In genomic region chr11:101163476-101164350, GRCm38 (mm10) we compare ENCODE assay signal across 8 mouse cellular contexts. TPM values are rescaled to one million over a fixed set of nuclear protein-coding genes. Genes with fewer than 3 reads are reported as not detected.
DNase-seq lines count a peak whose midpoint lies in the region; ATAC-seq and TF ChIP-seq lines count a peak whose summit lies in the region.

No protein-coding gene starts in this region.

- TF ChIP-seq POLR2A in limb, embryonic 14.5 days (IDR thresholded peaks at IDR 0.05; ENCODE audit: borderline replicate concordance, extremely low read depth, insufficient read depth, insufficient read length) = no peak

- H3K4me1 ChIP-seq in megakaryocyte, embryonic 14.5 days = peaks cover 37% of the 10 kb centered on the region
- peaks cover 18% of the 10 kb centered on the region for H3K4me1 ChIP-seq in hindbrain, embryonic 13.5 days (replicated peaks)
- peaks cover 14% of the 10 kb centered on the region for H3K4me1 ChIP-seq in limb, embryonic 14.5 days (ENCODE audit: control insufficient read depth, insufficient read depth, low read length)
- H3K4me1 ChIP-seq in stomach, embryonic 16.5 days (ENCODE audit: control insufficient read depth, insufficient read depth, low read length) = peaks cover 18% of the 10 kb centered on the region

- no peak overlapping the region for H3K27ac ChIP-seq in hindbrain, embryonic 13.5 days
- H3K27ac ChIP-seq in limb, embryonic 14.5 days (replicated peaks; ENCODE audit: low read depth, low read length) = no peak overlapping the region
- H3K27ac ChIP-seq in stomach, embryonic 16.5 days (ENCODE audit: low read length) = peak overlapping the region; percentile 31; the same call in 1 of the 2 replicates

- H3K4me2 ChIP-seq in hindbrain, embryonic 13.5 days = peak overlapping the region; percentile 45
- H3K4me2 ChIP-seq in limb, embryonic 14.5 days (replicated peaks; ENCODE audit: low read depth, low read length, severe bottlenecking) = peak overlapping the region; percentile 71
- H3K4me2 ChIP-seq in stomach, embryonic 16.5 days (ENCODE audit: low read depth, low read length) = peak overlapping the region; percentile 49

- 14% methylated on average over 43 of the region's 49 CpGs for WGBS in hindbrain, embryonic 13.5 days
- WGBS in limb, embryonic 14.5 days = 11% methylated on average over 35 of the region's 49 CpGs
- 40% methylated on average over 49 of the region's 49 CpGs for WGBS in stomach, embryonic 16.5 days

- DNase-seq in limb, embryonic 14.5 days (ENCODE audit: low spot score) = no peak
- DNase-seq in adrenal gland, postnatal 14 days = no peak
- no peak for DNase-seq in gastrocnemius, postnatal 25 days

- H3K27me3 ChIP-seq in megakaryocyte, embryonic 14.5 days (replicated peaks) = peaks cover 89% of the 10 kb centered on the region
- H3K27me3 ChIP-seq in hindbrain, embryonic 13.5 days = peaks cover 91% of the 10 kb centered on the region
- peaks cover 69% of the 10 kb centered on the region for H3K27me3 ChIP-seq in limb, embryonic 14.5 days (ENCODE audit: control insufficient read depth, insufficient read depth, low read length)
- no peaks in the 10 kb centered on the region; the same call in 1 of the 2 replicates for H3K27me3 ChIP-seq in stomach, embryonic 16.5 days (ENCODE audit: control insufficient read depth, insufficient read depth, low read length)

- H3K9ac ChIP-seq in hindbrain, embryonic 13.5 days = peak overlapping the region; percentile 46
- peak overlapping the region; percentile 49 for H3K9ac ChIP-seq in limb, embryonic 14.5 days (ENCODE audit: low read depth, low read length, severe bottlenecking)
- H3K9ac ChIP-seq in stomach, embryonic 16.5 days (ENCODE audit: low read length) = peak overlapping the region; percentile 60

- H3K36me3 ChIP-seq in megakaryocyte, embryonic 14.5 days (replicated peaks; ENCODE audit: low read length) = no peaks in the 10 kb centered on the region
- H3K36me3 ChIP-seq in hindbrain, embryonic 13.5 days = peaks cover 69% of the 10 kb centered on the region
- peaks cover 62% of the 10 kb centered on the region for H3K36me3 ChIP-seq in limb, embryonic 14.5 days (ENCODE audit: control insufficient read depth, insufficient read depth, low read length)
- H3K36me3 ChIP-seq in stomach, embryonic 16.5 days (ENCODE audit: control insufficient read depth, insufficient read depth, low read length) = peaks cover 31% of the 10 kb centered on the region

- H3K9me3 ChIP-seq in megakaryocyte, embryonic 14.5 days = peaks cover 4% of the 10 kb centered on the region
- H3K9me3 ChIP-seq in hindbrain, embryonic 13.5 days = no peaks in the 10 kb centered on the region
- no peaks in the 10 kb centered on the region for H3K9me3 ChIP-seq in limb, embryonic 14.5 days (ENCODE audit: control insufficient read depth, low read length)
- H3K9me3 ChIP-seq in stomach, embryonic 16.5 days (replicated peaks; ENCODE audit: control insufficient read depth, low read length) = no peaks in the 10 kb centered on the region

- H3K4me3 ChIP-seq in megakaryocyte, embryonic 14.5 days (replicated peaks) = peak overlapping the region; percentile 78
- H3K4me3 ChIP-seq in hindbrain, embryonic 13.5 days = peak overlapping the region; percentile 21
- H3K4me3 ChIP-seq in limb, embryonic 14.5 days (replicated peaks; ENCODE audit: low read length) = peak overlapping the region; percentile 40
- H3K4me3 ChIP-seq in stomach, embryonic 16.5 days (replicated peaks; ENCODE audit: low read length) = peak overlapping the region; percentile 38

- no peak for ATAC-seq in megakaryocyte, adult 5-6 weeks (ENCODE audit: poor library complexity, severe bottlenecking)
- no peak for ATAC-seq in hindbrain, embryonic 13.5 days (ENCODE audit: low FRiP score)
- ATAC-seq in limb, embryonic 14.5 days (ENCODE audit: low FRiP score, low read depth) = 0 out of 2 replicates have a peak, but pooled peaks have one; percentile 38
- ATAC-seq in stomach, embryonic 16.5 days (ENCODE audit: insufficient read depth, low FRiP score) = no peak
- ATAC-seq in erythroid progenitor cell, adult 5-6 weeks (replicated peaks; ENCODE audit: low FRiP score, poor library complexity, severe bottlenecking) = no peak

RNA-seq across cellular contexts. Expression of gene Cntnap1, which starts 6.6 kb away (rescaled TPM):
- 0.72 and 0.89 TPM in 2 replicates for polyA plus RNA-seq in megakaryocyte, embryonic 14.5 days (2012; ENCODE audit: insufficient read depth, low replicate concordance)
- not detected in 2 replicates for total RNA-seq in megakaryocyte, adult 5-6 weeks (2015)
- total RNA-seq in megakaryocyte, adult 5-6 weeks (2017) = 0.07 TPM in 1 of 2 replicates, not detected in the other
- 2.6 and 2.8 TPM in 2 replicates for polyA plus RNA-seq in hindbrain, embryonic 13.5 days (2015; fragmentation: Nextera tagmentation; extraction: Ambion mirVana)
- 1.5 and 2.1 TPM in 2 replicates for polyA plus RNA-seq in limb, embryonic 14.5 days (2012; rRNA removed)
- 0.56 and 0.64 TPM in 2 replicates for polyA plus RNA-seq in limb, embryonic 14.5 days (2014; fragmentation: Nextera tagmentation; extraction: Ambion mirVana)
- 2.3 and 2.6 TPM in 2 replicates for polyA plus RNA-seq in stomach, embryonic 16.5 days (2015; fragmentation: Nextera tagmentation; extraction: Ambion mirVana)
- 10.9 and 13.5 TPM in 2 replicates for total RNA-seq in adrenal gland, postnatal 14 days (2021)
- total RNA-seq in gastrocnemius, postnatal 25 days (2021) = 1 to 10 TPM in 1 of 2 experiments, under 1 TPM in 1; 0.99 to 2.2 TPM
- total RNA-seq in erythroid progenitor cell, adult 5-6 weeks (2015; ENCODE audit: low replicate concordance) = not detected in 2 replicates
- total RNA-seq in erythroid progenitor cell, adult 5-6 weeks (2017; ENCODE audit: low replicate concordance) = not detected in 2 replicates

RNA-seq across cellular contexts. Expression of gene Plekhh3, which starts 7.4 kb away (rescaled TPM):
- 2.3 and 6.6 TPM in 2 replicates for polyA plus RNA-seq in megakaryocyte, embryonic 14.5 days (2012; ENCODE audit: insufficient read depth, low replicate concordance)
- total RNA-seq in megakaryocyte, adult 5-6 weeks (2015) = 0.96 and 1.6 TPM in 2 replicates
- total RNA-seq in megakaryocyte, adult 5-6 weeks (2017) = 1.8 and 3.8 TPM in 2 replicates
- 8.7 and 10.2 TPM in 2 replicates for polyA plus RNA-seq in hindbrain, embryonic 13.5 days (2015; fragmentation: Nextera tagmentation; extraction: Ambion mirVana)
- polyA plus RNA-seq in limb, embryonic 14.5 days (2012; rRNA removed) = 17.4 and 20.6 TPM in 2 replicates
- polyA plus RNA-seq in limb, embryonic 14.5 days (2014; fragmentation: Nextera tagmentation; extraction: Ambion mirVana) = 19.6 and 20.5 TPM in 2 replicates
- 17.6 and 18.7 TPM in 2 replicates for polyA plus RNA-seq in stomach, embryonic 16.5 days (2015; fragmentation: Nextera tagmentation; extraction: Ambion mirVana)
- total RNA-seq in adrenal gland, postnatal 14 days (2021) = 30.5 and 32.7 TPM in 2 replicates
- 10 to 100 TPM; 18.4 to 24.0 TPM for total RNA-seq in gastrocnemius, postnatal 25 days (2021)
- total RNA-seq in erythroid progenitor cell, adult 5-6 weeks (2015; ENCODE audit: low replicate concordance) = not detected in 2 replicates
- total RNA-seq in erythroid progenitor cell, adult 5-6 weeks (2017; ENCODE audit: low replicate concordance) = not detected in 2 replicates

RNA-seq across cellular contexts. Expression of gene Tubg2, which starts 8.0 kb away (rescaled TPM):
- not detected in 2 replicates for polyA plus RNA-seq in megakaryocyte, embryonic 14.5 days (2012; ENCODE audit: insufficient read depth, low replicate concordance)
- not detected in 2 replicates for total RNA-seq in megakaryocyte, adult 5-6 weeks (2015)
- total RNA-seq in megakaryocyte, adult 5-6 weeks (2017) = not detected in 2 replicates
- 34.6 and 38.2 TPM in 2 replicates for polyA plus RNA-seq in hindbrain, embryonic 13.5 days (2015; fragmentation: Nextera tagmentation; extraction: Ambion mirVana)
- 6.2 and 7.3 TPM in 2 replicates for polyA plus RNA-seq in limb, embryonic 14.5 days (2012; rRNA removed)
- polyA plus RNA-seq in limb, embryonic 14.5 days (2014; fragmentation: Nextera tagmentation; extraction: Ambion mirVana) = 7.1 and 8.0 TPM in 2 replicates
- polyA plus RNA-seq in stomach, embryonic 16.5 days (2015; fragmentation: Nextera tagmentation; extraction: Ambion mirVana) = 3.9 and 4.6 TPM in 2 replicates
- 7.2 and 7.9 TPM in 2 replicates for total RNA-seq in adrenal gland, postnatal 14 days (2021)
- 1 to 10 TPM; 2.7 to 2.8 TPM for total RNA-seq in gastrocnemius, postnatal 25 days (2021)
- total RNA-seq in erythroid progenitor cell, adult 5-6 weeks (2015; ENCODE audit: low replicate concordance) = not detected in 2 replicates
- not detected in 2 replicates for total RNA-seq in erythroid progenitor cell, adult 5-6 weeks (2017; ENCODE audit: low replicate concordance)

RNA-seq across cellular contexts. Expression of gene Ccr10, which starts 11.5 kb away (rescaled TPM):
- polyA plus RNA-seq in megakaryocyte, embryonic 14.5 days (2012; ENCODE audit: insufficient read depth, low replicate concordance) = 0.13 TPM in 1 of 2 replicates, not detected in the other
- total RNA-seq in megakaryocyte, adult 5-6 weeks (2015) = 0.11 TPM in 1 of 2 replicates, not detected in the other
- total RNA-seq in megakaryocyte, adult 5-6 weeks (2017) = 0.07 and 0.37 TPM in 2 replicates
- 0.13 and 0.18 TPM in 2 replicates for polyA plus RNA-seq in hindbrain, embryonic 13.5 days (2015; fragmentation: Nextera tagmentation; extraction: Ambion mirVana)
- 0.09 and 0.17 TPM in 2 replicates for polyA plus RNA-seq in limb, embryonic 14.5 days (2012; rRNA removed)
- polyA plus RNA-seq in limb, embryonic 14.5 days (2014; fragmentation: Nextera tagmentation; extraction: Ambion mirVana) = 0.11 and 0.41 TPM in 2 replicates
- 0.26 and 0.43 TPM in 2 replicates for polyA plus RNA-seq in stomach, embryonic 16.5 days (2015; fragmentation: Nextera tagmentation; extraction: Ambion mirVana)
- 1.4 and 1.5 TPM in 2 replicates for total RNA-seq in adrenal gland, postnatal 14 days (2021)
- not detected for total RNA-seq in gastrocnemius, postnatal 25 days (2021)
- total RNA-seq in erythroid progenitor cell, adult 5-6 weeks (2015; ENCODE audit: low replicate concordance) = not detected in 2 replicates
- total RNA-seq in erythroid progenitor cell, adult 5-6 weeks (2017; ENCODE audit: low replicate concordance) = not detected in 2 replicates

RNA-seq across cellular contexts. Expression of gene Tubg1, which starts 44.0 kb away (rescaled TPM):
- 63.2 and 80.7 TPM in 2 replicates for polyA plus RNA-seq in megakaryocyte, embryonic 14.5 days (2012; ENCODE audit: insufficient read depth, low replicate concordance)
- 14.5 and 15.2 TPM in 2 replicates for total RNA-seq in megakaryocyte, adult 5-6 weeks (2015)
- 32.2 and 34.4 TPM in 2 replicates for total RNA-seq in megakaryocyte, adult 5-6 weeks (2017)
- 79.6 and 84.0 TPM in 2 replicates for polyA plus RNA-seq in hindbrain, embryonic 13.5 days (2015; fragmentation: Nextera tagmentation; extraction: Ambion mirVana)
- polyA plus RNA-seq in limb, embryonic 14.5 days (2012; rRNA removed) = 32.4 and 36.8 TPM in 2 replicates
- 52.5 and 52.7 TPM in 2 replicates for polyA plus RNA-seq in limb, embryonic 14.5 days (2014; fragmentation: Nextera tagmentation; extraction: Ambion mirVana)
- 63.0 and 63.5 TPM in 2 replicates for polyA plus RNA-seq in stomach, embryonic 16.5 days (2015; fragmentation: Nextera tagmentation; extraction: Ambion mirVana)
- total RNA-seq in adrenal gland, postnatal 14 days (2021) = 45.9 and 48.6 TPM in 2 replicates
- 10 to 100 TPM; 22.8 to 23.4 TPM for total RNA-seq in gastrocnemius, postnatal 25 days (2021)
- total RNA-seq in erythroid progenitor cell, adult 5-6 weeks (2015; ENCODE audit: low replicate concordance) = 29.3 and 38.2 TPM in 2 replicates
- 30.8 and 40.7 TPM in 2 replicates for total RNA-seq in erythroid progenitor cell, adult 5-6 weeks (2017; ENCODE audit: low replicate concordance)

Comparison
In these comparisons a context has a peak if more than half of its experiments do, and no peak if none do; other contexts are left out.
1. H3K4me3 ChIP-seq: peak in every context shown above with its lines; median percentile 78 in megakaryocyte, embryonic 14.5 days; 40 in limb, embryonic 14.5 days; 38 in stomach, embryonic 16.5 days; 21 in hindbrain, embryonic 13.5 days.